Mouse (Mus musculus) erythroid progenitor cell, adult 5-6 weeks (primary cell): Measurements from ENCODE around the gene Gzme. TPM values are rescaled to one million over a fixed set of nuclear protein-coding genes. Genes with fewer than 3 reads are reported as not detected.
"Not testable (repeated sequence)": the region's sequence is repeated elsewhere in the genome, so short reads cannot be mapped to it uniquely, and the experiment has no call there.

Experiments used
- ATAC-seq: replicated peaks from 2 replicates; pipeline ENCODE4 v1.8.0; 2016; ENCODE audit warnings: moderate number of reproducible peaks, mild to moderate bottlenecking, moderate TSS enrichment, inconsistent platforms; ENCODE audit not compliant: poor library complexity, low FRiP score, severe bottlenecking
- total RNA-seq, 2 experiments: library from RNA; stranded (forward) in 1 of 2; stranded (reverse) in 1 of 2; fragments of 150-400 nt in 1 of 2; fragments of 186-747, 209-891 nt in 1 of 2; gene quantifications; 2 replicates each; pipeline versions ENCODE4 v1.2.3 to v1.2.4; 2015 to 2017; ENCODE audit warnings: low replicate concordance in 2 of 2

Gzme gene
- not detected in 2 replicates for total RNA-seq (2015; ENCODE audit: low replicate concordance)
- not detected in 2 replicates for total RNA-seq (2017; ENCODE audit: low replicate concordance)

DNA sequence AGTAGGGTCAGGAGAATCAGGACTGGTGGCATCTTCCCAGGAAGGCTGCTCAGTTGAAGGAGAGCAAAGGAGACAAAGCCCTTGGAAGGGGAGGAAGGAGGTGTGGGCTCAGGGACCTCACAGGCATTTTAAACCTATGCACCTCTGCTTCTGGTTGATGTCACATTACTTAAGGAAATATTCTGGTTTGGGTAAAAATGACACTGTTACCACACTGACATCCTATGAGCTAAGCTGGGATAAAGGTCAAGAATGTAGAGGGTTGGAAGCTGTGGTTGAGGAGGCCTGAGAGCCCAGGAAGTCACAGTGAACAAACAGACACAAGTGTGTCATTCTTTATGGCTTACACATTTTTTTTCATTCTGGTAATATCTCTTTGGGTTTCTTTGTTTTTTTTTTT lies at the start of gene Gzme:
TSS of gene Gzme (minus strand) at position 101 of the 400 bp plus-strand sequence.
- no peak for ATAC-seq

DNA sequence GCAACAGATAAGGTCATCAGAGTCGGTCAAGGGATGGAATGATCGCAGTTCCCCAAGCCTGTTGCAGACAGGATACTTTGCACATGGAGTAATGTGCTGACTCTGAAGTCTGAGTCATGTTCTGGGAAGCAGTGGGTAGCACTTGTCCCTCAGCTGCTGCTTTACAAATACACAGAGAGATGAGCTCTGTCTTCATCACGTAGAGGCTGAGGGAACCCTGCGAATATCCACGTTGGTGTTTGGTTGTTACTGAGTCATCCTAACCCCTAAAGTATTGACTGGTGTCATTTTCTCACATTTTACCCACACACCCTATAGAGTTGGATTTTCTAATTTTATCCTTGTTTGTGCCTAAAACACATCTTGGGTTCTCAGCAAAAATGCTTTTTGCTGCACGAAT lies 47.6 kb upstream of the Gzme start:
- no peak for ATAC-seq

DNA sequence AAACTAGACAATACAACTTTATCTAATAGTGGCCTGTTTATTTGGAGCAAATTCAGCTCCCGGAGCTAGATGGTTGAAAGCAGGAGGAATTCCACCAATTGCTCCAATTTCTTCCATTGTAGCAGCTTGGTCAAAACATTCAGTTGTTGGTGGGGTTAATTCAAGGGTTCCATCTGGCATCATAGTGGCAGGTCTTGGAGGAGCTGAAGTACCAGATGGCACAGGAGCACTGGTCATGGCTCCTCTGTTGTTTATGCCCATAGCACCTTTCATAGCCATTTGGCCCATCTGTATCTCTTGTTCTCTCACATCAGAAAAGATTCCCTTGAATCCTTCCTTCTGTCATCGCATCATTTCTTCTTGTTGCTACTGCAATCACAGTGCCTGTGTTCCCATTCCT lies 41.7 kb upstream of the Gzme start:
- ATAC-seq = no peak

DNA sequence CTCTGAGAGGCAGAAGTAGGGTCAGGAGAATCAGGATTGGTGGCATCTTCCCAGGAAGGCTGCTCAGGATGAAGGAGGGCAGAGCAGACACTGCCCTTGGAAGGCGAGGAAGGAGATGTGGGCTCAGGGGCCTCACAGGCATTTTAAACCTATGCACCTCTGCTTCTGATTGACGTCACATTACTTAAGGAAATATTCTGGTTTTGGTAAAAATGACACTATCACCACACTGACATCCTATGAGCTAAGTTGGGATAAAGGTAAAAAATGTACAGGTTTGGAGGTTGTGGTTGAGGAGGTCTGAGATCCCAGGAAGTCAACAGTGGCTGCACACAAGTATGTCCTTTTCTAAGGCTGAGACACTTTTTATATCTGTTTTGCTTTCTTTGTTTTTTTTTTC lies 39.1 kb upstream of the Gzme start, which contains the start of gene Gzmg:
TSS of gene Gzmg (minus strand) at position 101 of the 400 bp plus-strand sequence.
- ATAC-seq = not testable (repeated sequence)

DNA sequence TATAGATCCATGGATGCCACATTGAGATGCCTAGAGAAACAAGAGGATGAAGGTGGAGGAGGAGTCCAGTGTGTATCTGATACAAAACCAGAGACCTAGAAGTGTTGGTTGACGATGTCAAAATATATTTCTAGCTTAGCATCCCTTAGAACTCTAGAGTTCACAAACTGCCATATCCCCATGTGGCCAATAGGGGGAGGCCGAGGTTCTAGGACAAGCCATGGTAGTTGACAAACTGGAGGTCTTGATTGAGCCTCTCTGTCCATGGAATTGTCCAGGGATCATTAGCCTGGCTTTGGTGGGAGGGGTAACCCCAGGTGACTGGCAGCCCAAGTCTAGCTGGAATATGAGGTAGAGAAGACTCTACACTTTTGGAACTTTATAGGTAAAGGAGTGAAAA lies 34.9 kb upstream of the Gzme start:
- no peak for ATAC-seq

DNA sequence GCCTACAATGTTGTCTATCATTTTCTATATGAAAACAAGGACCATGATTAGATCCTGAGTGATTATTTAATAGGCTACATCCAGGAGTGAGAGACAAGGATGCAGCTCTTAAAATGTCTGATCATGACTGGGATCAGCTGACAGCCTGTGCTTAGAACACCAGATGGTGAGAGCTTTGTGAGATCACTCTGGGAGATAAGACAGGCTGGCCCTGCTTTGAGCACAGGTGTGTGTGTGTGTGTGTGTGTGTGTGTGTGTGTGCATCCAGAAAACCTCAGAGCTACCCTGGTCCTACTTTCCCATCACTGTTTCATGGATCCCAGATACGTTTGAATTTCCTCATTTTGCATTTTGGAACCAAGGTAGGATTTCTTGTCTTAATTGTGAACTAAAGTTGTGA lies 13.2 kb upstream of the Gzme start:
- not testable (repeated sequence) for ATAC-seq

DNA sequence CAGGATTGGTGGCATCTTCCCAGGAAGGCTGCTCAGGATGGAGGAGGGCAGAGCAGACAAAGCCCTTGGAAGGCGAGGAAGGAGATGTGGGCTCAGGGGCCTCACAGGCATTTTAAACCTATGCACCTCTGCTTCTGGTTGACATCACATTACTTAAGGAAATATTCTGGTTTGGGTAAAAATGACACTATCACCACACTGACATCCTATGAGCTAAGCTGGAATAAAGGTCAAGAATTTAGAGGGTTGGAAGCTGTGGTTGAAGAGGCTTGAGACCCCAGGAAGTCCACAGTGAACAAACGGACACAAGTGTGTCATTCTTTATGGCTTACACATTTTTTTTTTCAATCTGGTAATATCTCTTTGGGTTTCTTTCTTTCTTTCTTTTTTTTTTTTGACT lies 12.1 kb upstream of the Gzme start, which contains the start of gene Gzmd:
TSS of gene Gzmd (minus strand) at position 101 of the 400 bp plus-strand sequence.
- ATAC-seq = not testable (repeated sequence)

DNA sequence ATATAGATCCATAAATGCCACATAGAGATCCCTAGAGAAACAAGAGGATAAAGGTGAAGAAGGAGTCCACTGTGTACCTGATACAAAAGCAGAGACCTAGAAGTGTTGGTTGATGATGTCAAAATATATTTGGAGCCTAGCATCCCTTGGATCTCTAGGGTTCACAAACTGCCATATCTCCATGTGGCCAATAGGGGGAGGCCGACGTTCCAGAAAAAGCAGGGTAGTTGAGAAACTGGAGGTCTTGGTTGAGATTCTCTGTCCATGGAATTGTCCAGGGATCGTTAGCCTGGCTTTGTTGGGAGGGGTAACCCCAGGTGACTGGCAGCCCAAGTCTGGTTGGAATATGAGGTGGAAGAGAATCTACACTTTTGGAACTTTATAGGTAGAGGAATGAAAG lies 7.9 kb upstream of the Gzme start:
- no peak for ATAC-seq

DNA sequence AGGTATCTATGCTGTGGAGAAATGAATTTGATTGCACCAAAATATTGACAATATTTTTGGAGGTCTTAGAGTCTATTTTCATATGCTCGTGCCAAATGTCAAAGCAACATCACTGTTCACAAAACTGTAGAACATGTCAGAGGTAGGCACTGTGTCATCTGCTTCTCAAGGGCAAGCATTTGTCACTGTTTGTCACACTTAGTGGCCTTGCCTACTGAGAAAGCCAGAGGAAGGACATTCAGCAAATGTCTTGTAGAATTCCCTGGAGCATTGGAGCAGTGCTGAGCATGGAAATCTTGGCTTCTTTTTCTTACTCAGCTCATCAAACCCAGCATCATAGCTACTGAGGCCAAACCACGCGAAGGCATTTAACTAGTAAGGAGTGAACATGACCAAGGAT lies 3.1 kb upstream of the Gzme start:
- no peak for ATAC-seq

DNA sequence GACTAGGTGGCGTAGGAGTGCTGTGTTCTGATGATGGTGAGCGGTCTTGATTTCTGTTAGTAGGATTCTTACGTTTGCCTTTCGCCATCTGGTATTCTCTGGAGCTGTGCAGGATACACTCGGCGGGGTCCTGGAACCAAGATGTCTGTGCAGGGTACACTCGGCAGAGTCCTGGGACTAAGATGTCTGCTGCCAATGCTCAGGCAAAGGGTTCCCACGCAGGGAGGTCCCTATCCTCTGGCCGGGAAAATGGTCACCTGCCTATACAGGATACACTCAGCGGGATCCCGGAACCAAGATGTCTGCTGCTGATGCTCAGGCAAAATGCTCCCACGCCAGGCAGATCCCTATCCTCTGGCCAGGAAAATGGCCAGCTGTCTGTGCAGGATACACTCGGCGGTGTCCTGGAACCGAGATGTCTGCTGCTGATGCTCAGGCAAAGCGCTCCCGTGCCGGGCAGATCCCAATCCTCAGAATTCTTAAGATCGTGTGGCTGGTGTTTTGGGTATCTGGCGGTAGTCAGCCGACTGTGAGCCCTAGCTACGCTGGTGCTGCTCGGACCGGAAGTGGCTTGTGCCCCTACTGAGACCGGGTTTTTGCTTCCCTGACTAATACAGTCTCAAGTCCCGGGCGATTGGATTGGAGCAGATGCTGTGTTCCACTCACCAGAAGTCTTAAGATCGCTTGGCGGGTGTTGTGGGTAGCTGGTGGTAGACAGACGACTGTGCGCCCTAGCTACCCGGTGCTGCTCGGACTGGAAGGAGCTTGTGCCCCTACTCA lies 4.7 kb downstream of the Gzme start:
- ATAC-seq = not testable (repeated sequence)

DNA sequence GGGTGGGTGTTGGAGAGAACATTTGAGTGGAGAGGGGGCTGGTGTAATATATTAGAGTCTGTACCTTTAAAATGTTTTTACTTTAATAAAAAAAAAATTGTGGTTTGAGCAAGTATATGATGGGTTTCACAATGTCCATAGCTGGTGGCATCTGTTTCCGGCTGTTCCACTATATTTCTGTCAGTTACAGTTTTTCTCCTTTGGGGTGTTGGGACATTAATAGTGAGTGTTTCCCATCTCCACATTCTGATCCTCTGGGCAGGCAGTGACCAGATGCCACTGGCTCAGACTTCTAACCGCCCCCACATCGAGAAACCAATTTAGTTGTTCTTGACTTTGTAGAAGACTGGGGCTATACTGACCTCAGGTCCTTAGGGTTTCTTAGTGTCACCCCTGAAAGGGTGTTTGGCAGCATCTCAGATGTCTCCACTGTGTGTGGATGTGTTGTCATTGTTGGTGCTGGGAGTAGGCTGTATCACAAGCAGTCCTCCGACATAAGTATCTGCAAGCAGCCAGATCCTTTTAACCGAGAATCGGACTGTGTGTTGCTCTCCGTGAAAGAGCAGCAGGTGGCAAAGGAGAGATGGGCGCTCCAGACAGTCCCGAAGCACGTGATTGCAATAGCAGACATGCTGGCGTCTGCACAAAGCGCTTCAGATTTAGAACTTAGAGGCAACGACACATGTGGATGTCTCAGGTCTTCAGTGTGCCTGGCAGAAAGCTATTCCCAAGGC lies 14.8 kb downstream of the Gzme start:
- ATAC-seq = no peak

DNA sequence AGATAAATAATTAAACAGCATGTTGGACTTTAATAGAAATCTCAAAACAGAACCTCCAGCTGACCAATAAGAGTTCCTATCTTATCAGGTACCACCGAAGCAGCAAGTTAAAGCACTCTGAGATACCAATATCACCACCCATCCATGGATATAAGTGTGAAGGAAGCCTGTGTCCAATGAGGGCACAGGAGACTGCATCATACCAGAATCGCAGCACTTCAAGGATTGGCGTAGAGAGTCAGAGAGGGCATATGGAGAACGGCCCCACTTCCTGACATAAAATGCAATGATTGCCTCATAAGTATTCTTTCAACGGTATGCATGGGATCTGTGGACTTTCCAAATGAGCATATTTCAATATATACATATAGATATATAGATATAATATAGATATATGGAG lies 15.4 kb downstream of the Gzme start:
- no peak for ATAC-seq

DNA sequence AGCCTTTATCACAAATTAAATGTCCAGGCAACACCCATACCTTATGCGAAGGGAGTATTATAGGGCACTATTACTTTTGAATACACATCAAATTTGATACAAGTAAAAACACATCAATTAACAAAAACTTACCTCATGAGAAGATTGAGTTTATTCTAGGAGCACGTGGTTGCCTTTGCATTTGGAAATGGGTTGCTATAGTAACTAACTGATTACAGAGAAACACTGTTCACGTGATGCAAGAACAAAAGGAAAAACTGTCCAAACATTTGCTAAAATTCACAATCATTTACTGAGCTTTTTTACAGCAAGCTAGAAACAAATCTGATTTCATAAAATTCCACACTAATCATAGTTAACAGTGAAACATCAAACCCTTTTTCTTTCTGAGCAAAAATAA lies 17.0 kb downstream of the Gzme start:
- no peak for ATAC-seq

DNA sequence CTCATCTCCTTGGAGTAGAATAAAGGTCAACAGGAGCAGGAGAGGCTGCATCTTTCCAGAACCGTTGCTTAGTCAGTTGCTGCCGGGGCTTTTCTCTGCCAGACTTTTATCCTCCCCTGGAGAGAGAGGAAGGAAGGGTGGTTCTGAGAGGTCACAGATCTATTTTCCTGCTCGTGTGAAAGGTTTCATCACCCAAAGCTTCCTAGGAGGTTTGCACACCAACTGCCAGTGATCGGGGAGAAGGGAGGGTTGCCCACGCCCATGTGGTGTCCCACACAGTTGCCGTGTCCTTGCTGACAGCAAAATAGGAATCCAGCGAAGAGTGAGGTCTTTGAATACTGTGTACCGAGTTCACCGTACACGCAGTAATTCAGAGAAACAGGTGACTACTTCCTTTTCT lies 18.0 kb downstream of the Gzme start, which contains the start of gene Ctsg:
TSS of gene Ctsg (minus strand) at position 189 of the 400 bp plus-strand sequence.
- no peak for ATAC-seq

DNA sequence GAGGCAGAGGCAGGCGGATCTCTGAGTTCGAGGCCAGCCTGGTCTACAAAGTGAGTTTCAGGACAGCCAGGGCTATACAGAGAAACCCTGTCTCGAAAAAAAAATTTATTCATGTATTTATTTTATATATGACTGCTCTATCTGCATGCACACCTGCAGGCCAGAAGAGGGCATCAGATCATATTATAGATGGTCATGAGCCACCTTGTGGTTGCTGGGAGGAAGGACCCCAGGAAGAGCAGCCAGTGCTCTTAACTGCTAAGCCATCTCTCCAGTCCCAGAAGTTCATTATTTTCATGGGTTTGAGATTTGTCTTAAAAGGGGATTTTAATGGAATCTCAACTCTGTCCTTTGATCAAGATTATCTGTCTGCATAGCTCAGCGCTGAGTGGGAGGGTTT lies 21.5 kb downstream of the Gzme start:
- no peak for ATAC-seq

DNA sequence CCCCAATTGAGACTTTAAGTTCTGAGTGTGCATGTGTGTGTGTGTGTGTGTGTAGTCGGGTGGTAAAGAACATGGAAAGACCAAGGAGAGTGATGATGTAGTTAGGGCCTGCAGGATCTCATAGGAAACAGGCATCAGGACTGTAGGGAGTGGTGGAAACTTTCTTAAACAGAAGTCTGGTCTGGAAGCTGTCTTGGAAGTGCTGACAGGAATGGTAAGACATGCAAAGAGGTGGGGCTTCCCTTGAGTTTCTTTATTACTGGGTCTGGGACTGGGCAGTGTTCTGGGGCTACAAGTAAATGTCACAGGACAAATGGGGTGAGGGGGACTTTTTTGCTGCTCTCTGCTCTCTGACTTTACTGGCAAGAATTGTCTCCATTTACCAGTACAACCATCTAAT lies 22.8 kb downstream of the Gzme start:
- no peak for ATAC-seq

DNA sequence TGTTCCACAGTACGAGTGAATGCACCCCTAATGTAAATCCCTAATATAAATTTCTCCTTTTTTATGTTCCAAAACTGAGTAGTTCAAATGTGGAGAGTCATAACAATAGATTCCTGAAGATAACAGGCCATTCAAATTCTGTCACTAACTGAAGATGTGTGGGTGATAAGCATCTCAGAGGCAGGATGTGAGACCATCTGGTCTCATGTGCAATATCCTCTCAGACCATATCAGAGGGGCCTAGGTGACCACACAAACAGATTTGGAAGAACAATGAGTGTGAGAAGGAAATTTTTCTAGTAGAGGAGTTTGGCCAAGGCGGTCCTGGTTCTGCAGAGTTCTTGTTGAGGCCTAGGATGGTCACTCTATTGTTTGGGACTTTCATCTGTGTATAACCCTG lies 27.1 kb downstream of the Gzme start:
- ATAC-seq = no peak

DNA sequence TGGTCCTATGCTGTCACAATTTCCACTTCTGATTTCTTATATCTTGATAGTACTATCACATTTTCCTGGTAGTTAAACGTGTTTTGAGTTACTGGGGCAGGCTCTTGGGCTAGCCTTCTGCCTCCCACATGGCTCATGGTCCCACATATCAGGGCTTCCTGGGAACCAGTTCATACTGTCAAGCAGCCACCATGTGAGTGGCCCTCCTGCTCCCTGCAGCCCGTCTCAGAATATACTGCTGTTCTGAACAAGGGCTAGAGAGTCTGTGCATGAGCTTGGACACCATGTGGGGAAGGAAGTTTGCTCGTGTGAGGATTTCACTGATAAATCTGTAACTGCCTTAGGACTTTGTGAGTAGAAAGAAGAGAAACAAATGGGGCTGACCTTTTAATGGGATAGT lies 33.7 kb downstream of the Gzme start:
- no peak for ATAC-seq

DNA sequence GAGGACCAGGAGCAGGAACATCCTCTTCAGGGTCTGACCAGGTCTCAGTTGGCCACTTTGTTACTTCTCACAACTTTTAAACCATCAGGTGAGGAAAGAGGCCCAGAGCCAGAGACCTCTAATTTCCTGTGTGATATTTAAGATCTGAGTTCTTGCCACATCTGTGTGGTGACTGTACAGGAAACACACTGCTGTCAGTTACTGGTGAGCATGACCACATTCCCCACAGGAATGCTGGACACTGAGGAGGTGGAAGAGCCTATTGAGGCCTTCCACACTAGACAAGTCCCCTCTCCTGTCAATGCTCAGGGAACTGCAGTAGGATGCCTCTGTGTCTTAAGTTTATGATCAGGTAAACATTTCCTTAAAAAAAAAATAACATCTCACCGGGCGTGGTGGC lies 35.3 kb downstream of the Gzme start, which contains the start of gene Mcpt8:
TSS of gene Mcpt8 (minus strand) at position 107 of the 400 bp plus-strand sequence.
- ATAC-seq = no peak

DNA sequence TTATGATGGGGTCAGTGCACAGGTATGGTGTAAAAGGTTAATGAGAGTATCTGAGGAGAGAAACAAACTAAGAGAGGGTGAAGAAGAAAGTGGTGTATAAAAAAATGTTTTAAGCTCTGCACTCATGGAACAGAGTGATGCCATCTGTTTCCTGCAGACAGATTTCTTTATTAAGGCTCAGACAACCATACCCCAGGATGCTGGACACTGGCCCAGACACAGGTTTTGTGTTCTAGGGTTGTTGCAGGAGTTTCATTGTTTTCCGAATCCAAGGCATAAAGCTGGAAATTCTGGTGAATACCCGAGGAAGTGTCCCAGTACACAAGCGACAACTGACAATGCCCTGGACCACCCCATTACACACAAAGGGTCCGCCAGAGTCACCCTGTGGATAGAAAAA lies 38.4 kb downstream of the Gzme start:
- no peak for ATAC-seq
